Mouse (Mus musculus): ENCODE data around the gene Isoc2a.

DNA sequence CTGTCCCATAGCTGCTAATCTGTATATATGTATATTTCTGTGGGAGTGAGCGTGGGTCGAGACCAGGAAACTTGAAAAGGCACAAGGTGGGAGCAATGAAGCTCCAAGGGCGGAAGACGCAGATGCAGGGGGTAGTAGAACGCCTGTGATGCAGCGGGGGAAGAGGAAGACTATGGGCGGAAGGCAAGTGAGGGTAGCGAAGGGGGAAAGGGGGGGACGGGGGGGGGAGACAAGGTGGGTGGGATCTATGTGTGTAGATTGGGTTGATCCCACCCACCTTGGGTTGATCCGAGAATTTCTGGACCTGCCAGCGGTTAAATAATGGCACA, 23.5 kb downstream of the Isoc2a start:
- no peak for TF ChIP-seq CTCF (IDR thresholded peaks at IDR 0.05)
- no peak for TF ChIP-seq POLR2A (IDR thresholded peaks at IDR 0.05; ENCODE audit: insufficient read depth, low read depth, low read length)
- no peak for TF ChIP-seq EP300 (IDR thresholded peaks at IDR 0.05; ENCODE audit: insufficient read depth, low read depth, low read length)
